Mouse (Mus musculus) olfactory bulb, adult 2 months (tissue): Measurements from ENCODE around the gene Elk3.

Experiments used
- CTCF ChIP-seq: fragments of 200-500 bp; IDR thresholded peaks from 2 replicates; pipeline ENCODE4 v1.5.1; 2012; ENCODE audit warnings: low read depth, mild to moderate bottlenecking, low read length, moderate library complexity; ENCODE audit not compliant: insufficient read depth
- POLR2A ChIP-seq: fragments of 200-500 bp; IDR thresholded peaks from 2 replicates; pipeline ENCODE4 v1.6.1; 2012; ENCODE audit warnings: mild to moderate bottlenecking, low read depth, low read length, moderate library complexity; ENCODE audit not compliant: insufficient read depth

- no peak for TF ChIP-seq POLR2A
- no peak for TF ChIP-seq CTCF
These were observed 105.5 kb downstream of the Elk3 start for GRCm38 (mm10) chr10:93205287-93205956.
